Mouse (Mus musculus): ENCODE data around the gene Notch4.
A peak's percentile ranks its signal among the peaks of the same experiment; 100 is the strongest.

Gene Notch4

DNA sequence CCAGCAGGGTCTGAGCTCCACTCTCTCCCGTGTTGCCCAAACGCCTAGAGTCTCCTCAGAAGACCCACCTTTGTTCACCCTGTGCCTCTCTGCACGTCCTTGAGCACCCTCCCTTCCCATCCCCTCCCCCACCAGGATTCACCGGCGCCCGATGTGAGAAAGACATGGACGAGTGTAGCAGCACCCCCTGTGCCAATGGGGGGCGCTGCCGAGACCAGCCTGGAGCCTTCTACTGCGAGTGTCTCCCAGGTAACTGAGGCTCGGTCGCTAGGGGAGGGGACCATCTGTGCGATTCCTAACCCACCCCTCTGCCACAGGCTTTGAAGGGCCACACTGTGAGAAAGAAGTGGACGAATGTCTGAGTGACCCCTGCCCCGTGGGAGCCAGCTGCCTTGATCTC is 8.3 kb downstream of the Notch4 start:
- no peak for DNase-seq

DNA sequence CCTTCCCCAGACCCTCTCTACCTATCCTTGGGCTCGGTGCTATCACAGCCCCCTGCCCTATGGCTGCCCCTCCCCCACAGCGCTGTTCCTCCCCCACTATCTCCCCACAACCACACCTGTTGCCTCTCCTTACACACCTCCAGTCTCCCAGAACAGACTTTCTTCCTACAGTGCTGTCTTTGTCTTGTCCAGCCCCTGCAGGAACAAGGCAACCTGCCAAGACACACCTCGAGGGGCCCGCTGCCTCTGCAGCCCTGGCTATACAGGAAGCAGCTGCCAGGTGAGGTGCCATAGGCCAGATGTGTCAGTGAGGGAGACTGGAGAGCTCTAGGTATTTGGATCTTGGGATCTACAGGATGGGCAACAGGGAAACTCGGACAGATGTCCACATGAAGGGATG is 12.5 kb downstream of the Notch4 start:
- no peak for DNase-seq

DNA sequence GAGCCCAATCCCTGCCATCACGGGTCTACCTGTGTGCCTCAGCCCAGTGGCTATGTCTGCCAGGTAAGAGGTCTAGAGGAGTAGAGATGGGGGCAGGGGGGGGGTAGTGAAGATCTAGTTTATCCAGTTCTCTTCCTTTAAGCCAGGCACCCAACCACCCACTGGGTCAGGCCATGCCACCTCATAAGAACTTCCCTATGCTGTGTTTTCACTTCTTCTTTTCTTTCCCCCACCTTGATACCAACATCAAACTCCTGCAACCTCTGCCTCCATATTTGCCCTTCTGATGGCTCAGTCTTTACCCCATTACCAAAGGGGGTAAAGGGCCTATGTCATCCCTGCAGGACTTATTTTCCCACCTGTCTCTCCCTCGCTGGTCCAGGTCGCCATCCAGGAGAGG is 14.0 kb downstream of the Notch4 start:
- DNase-seq: no peak

DNA sequence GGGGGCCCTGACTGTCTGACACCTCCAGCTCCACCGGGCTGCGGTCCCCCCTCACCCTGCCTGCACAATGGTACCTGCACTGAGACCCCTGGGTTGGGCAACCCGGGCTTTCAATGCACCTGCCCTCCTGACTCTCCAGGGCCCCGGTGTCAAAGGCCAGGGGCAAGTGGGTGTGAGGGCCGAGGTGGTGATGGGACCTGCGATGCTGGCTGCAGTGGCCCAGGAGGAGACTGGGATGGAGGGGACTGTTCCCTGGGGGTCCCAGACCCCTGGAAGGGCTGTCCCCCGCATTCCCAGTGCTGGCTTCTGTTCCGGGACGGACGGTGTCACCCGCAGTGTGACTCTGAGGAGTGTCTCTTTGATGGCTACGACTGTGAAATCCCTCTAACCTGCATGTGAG is 18.5 kb downstream of the Notch4 start:
- DNase-seq: no peak

DNA sequence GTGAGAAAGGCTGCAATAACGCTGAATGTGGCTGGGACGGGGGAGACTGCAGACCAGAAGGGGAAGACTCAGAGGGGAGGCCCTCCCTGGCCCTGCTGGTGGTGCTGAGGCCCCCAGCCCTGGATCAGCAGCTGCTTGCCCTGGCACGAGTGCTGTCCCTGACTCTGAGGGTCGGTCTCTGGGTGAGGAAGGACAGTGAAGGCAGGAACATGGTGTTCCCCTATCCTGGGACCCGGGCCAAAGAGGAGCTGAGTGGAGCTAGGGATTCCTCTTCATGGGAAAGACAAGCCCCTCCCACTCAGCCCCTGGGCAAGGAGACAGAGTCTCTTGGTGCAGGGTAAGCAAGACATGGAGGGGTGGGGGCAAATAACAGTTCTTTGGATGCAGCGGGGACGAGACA is 19.3 kb downstream of the Notch4 start:
- DNase-seq: no peak

DNA sequence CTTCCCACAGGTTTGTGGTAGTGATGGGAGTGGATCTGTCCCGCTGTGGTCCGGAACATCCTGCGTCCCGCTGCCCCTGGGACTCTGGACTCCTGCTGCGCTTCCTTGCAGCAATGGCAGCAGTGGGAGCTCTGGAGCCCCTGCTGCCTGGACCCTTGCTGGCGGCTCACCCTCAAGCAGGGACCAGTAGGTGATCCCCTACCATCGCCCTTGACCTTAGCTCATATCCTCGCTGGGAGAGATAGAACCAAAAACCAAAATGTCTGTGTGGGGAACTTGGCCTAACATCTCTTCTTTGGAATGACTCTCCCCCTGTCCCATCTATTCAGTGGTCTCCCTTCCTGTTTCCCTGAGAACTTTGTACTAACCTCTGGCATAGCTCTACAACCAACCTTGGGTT is 19.8 kb downstream of the Notch4 start:
- no peak for DNase-seq

DNA sequence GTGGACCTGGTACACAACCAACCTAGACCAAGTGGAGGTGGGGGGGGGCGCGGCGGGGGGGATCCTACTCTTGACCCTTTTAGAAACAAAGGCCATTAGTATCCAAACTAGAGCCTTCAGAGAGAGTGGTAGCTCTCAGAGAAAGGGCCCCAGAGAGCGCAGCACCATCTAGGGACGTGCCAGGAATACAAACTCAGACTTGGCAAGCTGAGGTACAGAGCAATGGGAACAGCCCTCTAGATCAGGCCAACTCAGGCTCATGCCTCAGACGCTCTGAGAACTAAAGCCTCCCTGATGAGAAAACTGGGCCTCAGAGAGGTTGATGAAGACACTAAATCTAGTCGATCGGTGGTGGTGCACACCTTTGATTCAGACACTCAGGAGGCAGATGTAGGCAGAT is 21.1 kb downstream of the Notch4 start:
- no peak for DNase-seq

DNA sequence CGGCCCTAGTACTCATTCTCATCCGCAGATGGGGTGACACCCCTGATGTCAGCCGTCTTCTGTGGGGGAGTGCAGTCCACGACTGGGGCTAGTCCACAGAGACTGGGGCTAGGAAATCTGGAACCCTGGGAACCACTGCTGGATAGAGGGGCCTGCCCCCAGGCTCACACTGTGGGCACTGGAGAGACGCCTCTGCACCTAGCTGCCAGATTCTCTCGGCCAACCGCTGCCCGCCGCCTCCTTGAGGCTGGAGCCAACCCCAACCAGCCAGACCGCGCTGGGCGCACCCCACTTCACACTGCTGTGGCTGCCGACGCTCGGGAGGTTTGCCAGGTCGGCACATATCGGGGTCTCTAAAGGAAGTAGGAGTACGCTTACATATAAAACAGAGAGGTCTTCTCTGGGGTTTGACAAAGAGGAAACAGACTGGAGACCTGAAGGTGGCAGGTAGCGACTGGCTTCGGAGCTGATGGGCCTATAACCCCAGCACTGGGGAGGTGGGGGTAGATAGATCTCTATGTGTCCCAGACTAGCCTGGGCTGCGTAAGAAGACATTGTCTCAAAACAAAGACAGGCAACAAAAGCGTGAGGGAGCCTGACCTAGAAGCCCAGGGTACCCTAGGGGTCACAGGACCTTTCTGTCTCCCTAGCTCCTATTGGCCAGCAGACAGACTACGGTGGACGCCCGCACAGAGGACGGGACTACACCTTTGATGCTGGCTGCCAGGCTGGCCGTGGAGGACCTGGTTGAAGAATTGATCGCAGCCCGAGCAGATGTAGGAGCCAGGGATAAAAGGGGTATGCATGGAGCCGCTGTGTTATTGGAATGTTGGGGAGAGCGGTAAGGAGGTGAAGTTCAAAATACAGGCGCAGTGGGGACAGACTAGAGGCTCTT is 22.1 kb downstream of the Notch4 start:
- no peak for DNase-seq

DNA sequence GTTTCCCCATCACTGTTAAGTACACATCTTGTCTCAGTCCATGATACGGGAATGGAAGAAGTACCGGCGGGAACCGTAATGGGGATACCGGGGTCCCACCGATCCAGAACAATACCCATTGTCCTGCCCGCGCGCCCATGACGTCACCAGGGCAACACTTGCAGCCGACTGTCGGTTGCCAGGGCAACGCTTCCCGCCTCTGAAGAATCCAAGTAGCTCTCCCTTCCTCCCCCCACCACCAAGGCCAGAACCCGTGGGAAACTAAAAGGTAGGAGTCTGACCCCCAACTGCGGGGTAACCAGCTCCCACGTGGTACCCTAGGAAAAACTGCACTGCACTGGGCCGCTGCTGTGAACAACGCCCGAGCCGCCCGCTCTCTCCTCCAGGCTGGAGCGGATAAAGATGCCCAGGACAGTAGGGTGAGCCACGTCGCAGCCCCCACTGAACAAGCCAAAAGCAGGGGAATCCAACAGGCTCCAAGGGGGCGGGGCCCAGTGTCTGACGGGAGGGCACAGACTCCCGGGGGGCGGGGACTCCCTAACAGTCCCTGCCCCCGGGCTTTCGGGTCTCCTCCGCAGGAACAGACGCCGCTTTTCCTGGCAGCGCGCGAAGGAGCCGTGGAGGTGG is 22.8 kb downstream of the Notch4 start:
- peak; percentile 79 to 81 for DNase-seq

DNA sequence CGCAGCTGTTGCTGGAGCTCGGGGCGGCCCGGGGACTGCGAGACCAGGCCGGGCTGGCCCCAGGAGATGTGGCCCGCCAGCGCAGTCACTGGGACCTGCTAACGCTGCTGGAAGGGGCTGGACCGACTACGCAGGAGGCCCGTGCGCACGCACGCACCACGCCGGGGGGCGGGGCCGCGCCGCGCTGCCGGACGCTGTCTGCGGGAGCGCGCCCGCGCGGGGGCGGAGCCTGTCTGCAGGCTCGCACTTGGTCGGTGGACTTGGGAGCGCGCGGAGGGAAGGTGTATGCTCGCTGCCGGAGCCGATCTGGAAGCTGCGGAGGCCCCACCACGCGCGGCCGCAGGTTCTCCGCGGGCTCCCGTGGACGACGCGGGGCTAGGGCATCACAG is 23.3 kb downstream of the Notch4 start:
- peak; percentile 96 to 97 for DNase-seq

DNA sequence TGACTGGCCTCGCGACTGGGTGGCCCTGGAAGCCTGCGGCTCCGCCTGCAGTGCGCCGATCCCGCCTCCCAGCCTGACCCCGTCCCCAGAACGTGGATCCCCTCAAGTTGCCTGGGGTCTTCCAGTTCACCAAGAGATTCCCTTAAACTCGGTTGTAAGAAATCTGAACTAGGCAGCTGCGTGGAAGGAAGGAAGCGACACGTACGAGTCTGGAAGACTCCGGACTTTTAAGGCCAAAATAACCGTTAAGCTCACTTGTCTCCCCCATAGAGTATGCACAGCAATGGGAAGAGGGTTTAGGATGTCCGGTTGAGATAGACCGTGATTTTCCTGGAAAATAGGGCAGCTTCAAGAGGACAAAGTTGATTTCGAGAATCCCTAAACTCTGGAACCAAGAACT is 23.7 kb downstream of the Notch4 start:
- DNase-seq: no peak

DNA sequence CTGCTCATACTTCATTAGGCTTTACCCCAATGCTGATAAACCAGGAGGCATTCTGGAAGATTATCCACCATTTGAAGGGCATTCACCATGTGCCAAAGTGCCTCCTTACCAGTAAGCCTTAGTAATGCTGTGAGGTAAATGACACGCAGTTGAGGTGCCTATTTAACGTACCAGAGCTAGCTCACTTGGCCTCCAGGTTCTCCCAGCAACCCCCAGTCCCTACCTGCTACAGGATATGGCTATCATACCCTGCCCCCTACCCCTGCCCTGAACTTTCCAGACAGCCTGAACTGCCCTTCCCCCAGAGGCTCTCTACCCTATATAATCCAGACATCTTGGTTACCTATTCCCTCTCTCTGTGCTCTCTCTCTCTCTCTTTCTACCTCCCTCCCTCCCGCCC is 24.7 kb downstream of the Notch4 start:
- no peak for DNase-seq

DNA sequence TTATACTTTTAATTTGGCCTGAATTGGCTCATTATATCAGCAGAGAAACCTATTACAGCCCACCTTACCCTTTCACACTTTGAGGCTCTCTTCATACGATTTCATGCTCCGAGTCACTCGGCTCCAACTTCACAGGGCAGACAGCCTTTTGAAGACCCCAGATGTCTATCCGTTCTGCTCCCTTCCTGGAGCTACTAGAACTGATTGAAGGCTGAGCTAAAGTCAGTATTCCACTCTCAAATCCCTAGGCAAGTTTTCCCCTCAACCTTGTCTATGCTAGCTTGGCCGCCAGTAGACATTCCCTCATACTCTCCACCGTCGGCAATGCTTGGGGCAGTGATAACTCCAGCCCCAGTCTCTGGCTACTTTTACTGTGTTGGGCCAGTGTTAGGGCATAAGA is 25.1 kb downstream of the Notch4 start:
- DNase-seq: no peak

DNA sequence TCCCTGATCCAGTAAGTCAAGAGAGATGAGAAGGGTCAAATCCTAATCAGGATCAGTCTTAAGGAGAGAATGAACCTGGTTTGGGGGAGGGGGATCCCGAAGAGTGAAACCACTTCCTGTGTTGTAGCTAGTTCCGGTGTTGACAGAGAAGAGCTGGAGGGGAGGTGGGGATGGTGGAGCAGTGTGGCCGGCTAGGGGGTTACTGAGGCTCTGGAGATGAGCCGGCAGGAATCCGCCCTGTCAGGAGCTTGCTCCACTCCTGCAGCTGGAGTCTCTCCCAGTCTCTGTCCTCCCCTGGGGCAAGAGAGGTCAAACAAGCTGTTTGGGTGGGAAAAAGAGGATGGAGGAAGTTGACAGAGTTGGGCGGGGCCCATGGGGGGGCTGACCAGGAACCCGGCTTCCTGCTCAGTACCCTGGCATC is 25.6 kb downstream of the Notch4 start, which contains the start of gene Gpsm3:
Gpsm3 (plus strand) TSS at position 126 of the 421 bp plus-strand sequence.
- no peak for DNase-seq

DNA sequence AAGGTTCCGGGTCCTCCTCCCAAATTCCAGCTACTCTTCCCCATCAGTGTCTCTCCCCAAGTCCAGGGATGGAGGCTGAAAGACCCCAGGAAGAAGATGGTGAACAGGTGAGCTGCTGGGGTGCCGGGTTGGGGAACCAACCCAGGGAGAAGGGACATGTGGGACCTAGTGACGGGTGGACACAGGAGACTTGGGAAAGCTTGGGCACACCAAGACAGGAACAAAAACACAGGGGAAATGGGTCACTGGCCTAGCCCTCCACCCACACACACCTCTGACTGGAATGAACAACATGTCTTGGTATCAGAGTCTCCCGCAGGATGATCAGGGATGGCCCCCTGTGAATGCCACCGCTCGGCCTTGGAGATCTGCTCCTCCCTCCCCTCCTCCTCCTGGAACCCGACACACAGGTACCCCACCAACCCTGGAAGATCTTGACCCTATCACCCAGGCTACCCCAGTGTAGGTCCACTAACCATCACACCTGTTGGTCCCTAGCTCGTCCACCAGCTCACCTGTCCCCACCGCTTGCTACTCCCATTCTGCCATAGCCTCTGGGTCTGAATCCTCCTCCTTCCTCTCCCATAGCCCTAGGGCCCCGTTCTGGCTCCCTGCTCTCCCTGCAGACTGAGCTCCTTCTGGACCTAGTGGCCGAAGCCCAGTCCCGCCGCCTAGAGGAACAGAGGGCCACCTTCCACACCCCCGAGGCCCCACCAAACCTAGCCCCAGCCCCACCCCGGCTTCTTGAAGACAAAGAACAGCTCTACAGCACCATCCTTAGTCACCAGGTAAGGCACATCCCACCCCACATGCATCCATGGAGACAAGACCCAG is 26.3 kb downstream of the Notch4 start:
- DNase-seq: no peak

DNA sequence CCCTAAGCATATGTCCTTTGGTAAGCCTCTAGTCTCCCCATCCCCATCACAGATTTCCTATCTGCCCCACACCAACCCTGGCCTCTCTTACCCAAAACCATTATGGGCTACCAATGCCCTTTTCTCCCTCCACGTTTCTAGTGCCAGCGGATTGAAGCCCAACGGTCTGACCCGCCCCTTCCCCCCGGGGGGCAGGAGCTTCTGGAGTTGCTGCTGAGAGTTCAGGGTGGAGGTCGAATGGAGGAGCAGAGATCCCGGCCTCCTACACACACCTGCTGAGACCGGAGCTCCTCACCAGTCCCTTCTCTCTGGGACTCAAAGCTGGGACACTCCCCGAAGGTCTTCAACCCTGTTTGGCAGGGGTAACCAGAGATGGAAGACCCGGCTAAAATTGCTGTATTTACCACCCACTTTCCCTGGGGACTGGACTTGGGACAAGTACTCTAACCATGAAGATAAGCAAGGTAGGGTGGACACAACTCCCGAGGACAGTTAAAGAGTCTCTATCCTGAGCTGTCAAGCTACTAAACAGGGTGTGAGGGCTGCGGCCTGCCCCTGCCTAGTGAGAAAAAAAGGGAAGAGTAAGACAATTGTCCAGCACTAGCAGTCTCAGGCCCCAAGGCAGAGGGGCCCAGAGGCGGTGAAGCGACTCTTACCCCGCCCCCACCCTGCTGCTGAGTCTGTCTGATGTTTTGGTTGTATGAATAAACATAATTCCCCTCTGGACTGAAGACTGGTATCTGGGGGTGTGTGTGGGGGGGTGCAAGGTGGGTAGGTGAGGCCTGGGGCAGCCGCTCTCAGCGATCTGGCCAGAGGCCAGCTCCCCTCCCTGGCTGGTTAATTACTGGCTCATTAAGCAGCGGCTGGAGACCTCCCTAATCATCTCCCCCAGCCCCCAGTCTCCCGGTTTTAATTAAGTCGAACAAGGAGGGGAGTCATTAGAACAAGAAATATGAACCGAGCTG is 27.2 kb downstream of the Notch4 start, which contains the start of gene Pbx2:
Pbx2 (plus strand) TSS at position 238 of the 965 bp plus-strand sequence.
- DNase-seq: no peak

DNA sequence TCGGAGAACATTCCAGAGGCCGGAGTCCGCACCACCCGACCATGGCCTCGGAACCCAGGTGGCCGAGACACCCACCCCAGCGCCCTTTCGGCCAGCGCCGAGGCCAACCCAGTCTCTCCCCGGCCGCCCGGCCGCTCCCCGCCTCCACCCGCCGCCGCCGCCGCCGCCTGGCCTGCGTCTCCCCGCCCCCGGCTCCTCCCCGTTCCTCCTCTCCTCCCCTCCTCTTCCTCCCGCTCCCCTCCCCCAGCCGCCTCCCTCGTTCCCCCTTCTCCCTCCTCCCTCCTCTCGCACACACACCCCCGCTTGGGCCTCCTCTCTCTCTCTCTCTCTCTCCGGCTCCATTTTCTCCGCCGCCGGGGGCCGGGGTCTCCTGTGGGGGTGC is 27.9 kb downstream of the Notch4 start:
- peak; percentile 79 to 85 for DNase-seq

DNA sequence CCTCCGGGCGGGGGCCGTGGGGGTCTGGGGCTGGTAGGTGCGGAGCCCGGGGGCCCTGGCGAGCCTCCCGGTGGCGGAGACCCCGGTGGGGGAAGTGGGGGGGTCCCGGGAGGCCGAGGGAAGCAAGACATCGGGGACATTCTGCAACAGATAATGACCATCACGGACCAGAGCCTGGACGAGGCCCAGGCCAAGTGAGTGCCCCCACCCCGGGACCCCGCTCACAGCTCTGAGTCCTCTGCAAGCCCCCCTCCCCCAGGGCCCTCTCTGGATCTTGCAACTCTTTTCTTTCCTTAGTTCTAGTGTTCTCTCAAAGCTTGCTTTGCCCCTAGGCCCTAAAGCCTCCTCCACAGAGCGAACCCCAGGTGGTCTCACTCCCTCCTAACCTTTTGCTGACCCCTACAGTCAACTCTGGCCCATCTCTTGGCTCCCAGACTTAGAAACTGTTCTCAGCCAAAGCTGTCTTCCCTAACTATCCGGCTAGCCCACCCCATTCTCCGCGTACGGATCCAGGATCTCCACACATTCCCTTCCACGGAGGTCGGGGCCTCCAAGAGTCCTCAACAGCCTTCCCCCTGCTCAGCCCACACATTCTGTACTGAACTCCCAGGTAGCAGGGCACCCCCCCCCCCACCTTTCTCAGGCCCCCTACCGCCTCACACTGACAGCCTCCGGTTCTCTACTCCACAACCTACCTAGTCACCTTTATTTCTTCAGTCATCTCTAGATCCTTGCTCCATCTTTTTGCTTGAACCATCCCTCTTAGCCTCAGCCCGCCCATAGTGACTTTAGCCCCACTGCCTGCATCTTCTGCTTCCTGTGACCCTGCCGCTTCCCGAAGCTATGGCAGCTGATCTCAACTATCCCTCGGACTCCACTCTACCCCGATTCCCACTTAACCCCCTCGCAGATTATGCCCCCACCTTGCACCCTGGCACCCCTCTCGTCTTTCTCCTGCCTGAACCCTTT is 28.8 kb downstream of the Notch4 start:
- DNase-seq: no peak

DNA sequence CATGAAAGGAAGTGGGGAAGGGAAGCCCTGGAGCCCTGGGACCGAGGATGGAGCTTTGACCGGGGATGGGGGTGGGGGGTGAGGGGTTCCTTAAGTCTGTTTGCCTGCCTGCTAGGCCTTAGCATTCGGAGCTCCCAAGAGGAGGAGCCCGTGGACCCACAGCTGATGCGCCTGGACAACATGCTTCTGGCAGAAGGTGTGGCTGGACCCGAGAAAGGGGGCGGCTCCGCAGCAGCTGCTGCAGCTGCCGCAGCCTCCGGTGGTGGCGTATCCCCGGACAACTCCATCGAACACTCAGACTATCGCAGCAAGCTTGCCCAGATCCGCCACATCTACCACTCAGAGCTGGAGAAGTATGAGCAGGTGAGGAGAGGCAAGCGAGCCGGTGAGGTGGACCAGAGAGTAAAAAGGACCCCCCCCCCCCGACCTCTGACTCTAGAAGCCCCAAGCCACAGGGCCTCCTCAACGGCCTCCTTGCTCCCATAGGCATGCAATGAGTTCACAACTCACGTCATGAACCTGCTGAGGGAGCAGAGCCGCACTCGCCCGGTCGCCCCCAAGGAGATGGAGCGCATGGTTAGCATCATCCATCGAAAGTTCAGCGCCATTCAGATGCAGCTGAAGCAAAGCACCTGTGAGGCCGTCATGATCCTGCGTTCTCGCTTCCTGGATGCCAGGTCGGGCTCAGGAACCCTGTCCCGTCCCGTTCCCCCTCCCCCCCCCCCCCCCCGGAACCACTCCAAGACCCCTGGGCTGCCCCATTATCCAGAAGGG is 29.9 kb downstream of the Notch4 start:
- DNase-seq: no peak

DNA sequence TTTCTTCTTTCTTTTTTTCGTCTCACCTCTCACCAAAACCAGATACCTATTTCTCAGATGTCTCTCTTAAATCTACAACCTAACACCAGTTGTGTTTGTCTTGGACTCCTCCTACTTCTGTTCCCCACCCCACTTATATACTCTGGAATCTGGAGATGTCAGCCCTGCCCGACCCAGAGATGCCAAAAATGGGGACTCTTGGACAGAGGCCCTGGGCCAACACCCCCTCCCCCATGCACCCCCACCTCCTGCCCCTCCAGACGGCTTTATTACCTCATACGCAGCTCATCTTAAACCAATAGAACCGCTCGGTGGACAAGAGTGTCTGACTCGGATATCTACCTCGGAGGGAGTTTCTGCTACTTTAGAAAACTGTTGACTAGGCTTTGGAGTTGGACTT is 32.0 kb downstream of the Notch4 start:
- no peak for DNase-seq
